Mouse (Mus musculus): Measurements from ENCODE around the gene Trip12.
A peak's percentile ranks its signal among the peaks of the same experiment; 100 is the strongest.

Gene Trip12

DNA sequence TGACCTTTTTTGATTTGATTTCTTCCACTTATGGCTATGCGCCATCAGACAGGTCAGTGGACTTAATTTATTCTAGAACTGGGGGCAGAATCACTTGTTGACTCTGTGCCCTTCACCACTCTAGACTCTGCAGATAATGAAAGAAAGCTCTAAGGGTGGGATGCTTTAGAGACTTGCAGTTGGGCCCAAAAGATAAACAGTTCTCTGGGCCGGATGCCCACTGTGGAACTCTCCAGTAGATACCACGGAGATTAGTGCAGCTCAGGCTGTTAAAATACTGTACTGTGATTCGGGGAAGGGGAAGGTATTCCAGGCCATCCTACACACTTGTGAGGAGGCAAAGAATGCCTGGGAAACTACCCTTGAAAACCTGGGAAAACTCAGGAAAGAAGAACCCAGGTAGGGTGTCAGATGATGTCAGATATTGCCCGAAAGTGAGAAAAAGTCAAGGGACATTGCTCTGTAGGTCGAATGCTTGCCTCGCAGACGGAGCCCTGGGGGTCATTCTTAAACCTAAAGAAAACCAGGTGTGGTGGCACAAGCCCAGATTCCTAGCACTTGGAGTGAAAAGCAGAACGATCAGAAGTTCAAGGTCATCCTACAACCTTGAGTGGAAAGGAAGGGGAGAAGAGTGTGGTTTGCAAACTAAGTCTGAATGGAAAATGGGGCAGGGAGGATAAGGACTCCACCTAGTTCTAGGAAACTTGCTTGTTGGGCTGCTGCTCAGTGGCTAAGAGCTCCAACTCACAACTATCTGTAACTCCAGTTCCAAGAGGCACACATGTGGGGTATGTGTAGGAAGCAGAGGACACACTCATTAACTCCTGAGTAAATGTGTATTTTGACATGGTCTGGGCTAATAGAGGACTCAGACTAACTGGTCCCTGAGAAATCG is 20.3 kb upstream of the Trip12 start:
- peak; percentile 97 for DNase-seq (ENCODE audit: low read depth, low spot score)

DNA sequence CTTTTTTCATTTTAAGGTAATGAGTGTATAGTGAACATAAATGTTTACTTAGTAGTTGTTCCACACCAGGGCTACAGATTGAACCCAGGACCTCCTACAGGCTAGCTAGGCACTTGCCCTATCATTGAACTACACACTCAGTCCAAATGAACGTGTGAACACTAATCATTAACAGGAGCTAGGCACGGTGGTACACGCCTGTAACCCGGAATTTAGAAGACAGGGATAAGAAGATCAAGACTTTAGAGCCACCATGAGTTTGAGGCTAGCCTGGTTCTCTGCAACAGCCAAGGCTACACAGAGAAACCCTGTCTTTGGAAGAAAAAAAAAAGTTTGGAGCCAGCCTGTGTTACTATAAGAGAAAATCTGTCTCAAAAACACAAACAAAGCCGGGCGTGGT is 19.3 kb upstream of the Trip12 start:
- DNase-seq (ENCODE audit: low read depth, low spot score), result no peak

GRCm38 (mm10) chr1:84855756-84856155 is 15.4 kb upstream of the Trip12 start:
- DNase-seq (ENCODE audit: low read depth, low spot score), result no peak

- no peak for DNase-seq (ENCODE audit: low read depth, low spot score)
Measured at GRCm38 (mm10) chr1:84854966-84855365, 14.7 kb upstream of the Trip12 start.

DNA sequence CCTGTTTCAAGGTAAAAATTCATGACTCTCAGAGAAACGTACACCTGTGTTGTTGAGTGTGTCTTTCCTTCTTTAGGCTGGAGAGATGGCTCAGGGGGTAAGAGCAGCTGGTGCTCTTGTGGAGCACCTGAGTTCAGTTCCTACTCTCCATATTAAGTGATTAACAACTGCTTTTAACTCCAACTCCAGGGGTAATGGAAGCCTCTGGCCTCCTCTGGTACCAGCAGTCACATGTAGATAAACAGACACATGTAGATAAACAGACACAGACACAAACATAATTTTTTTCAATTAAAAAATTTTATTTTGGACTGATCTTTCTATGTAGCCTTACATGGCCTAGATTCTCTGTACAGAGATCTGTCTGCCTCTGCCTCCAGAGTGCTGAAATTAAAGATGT is 13.4 kb upstream of the Trip12 start:
- no peak for DNase-seq (ENCODE audit: low read depth, low spot score)

- DNase-seq (ENCODE audit: low read depth, low spot score), result peak; percentile 63
Measured at GRCm38 (mm10) chr1:84851512-84852235, 11.4 kb upstream of the Trip12 start.

DNA sequence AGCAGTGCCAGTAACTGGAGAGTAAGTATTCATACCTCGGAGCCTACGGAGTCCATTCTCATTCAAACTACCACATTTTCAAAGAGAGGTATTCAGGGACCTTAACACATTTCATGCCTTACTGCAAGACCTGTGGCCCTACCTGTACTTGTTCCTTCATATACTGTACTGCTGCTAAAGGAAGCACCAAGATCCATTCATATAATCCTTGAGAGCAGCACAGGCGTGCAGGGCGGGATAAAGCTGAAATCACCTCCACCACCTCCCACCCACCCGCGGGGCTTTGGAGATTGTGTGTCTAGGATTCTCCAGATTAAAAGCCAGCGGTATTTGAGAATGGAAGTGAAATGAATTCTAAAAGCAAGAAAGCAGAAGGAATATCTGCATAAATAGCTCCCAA is 10.2 kb upstream of the Trip12 start:
- no peak for DNase-seq (ENCODE audit: low read depth, low spot score)

GRCm38 (mm10) chr1:84849804-84850203 is 9.5 kb upstream of the Trip12 start:
- peak; percentile 64 for DNase-seq (ENCODE audit: low read depth, low spot score)

GRCm38 (mm10) chr1:84848801-84849455 is 8.6 kb upstream of the Trip12 start:
- DNase-seq (ENCODE audit: low read depth, low spot score), result peak; percentile 87

- DNase-seq (ENCODE audit: low read depth, low spot score), result no peak
Measured at GRCm38 (mm10) chr1:84848335-84848734, 8.0 kb upstream of the Trip12 start.

GRCm38 (mm10) chr1:84847698-84848097 is 7.4 kb upstream of the Trip12 start:
- DNase-seq (ENCODE audit: low read depth, low spot score), result peak; percentile 67

DNA sequence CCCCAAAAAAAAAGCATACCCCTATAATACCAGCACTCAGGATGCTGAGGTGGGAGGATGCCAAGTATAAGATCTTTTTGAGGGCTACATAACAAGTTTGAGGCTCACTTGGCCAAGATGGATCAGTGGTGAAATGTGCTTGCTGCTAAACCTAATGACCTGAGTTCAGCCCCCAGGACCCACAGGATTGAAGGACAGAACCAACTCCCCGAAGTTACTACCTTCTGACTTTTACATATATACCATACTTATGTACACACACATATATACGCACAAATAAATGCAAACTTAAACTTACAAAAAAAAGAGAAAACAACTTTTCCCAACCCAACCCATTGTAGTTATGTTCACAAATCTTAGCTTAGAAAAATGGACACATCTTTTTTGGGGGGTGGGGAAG is 3.0 kb upstream of the Trip12 start:
- no peak for DNase-seq (ENCODE audit: low read depth, low spot score)

DNA sequence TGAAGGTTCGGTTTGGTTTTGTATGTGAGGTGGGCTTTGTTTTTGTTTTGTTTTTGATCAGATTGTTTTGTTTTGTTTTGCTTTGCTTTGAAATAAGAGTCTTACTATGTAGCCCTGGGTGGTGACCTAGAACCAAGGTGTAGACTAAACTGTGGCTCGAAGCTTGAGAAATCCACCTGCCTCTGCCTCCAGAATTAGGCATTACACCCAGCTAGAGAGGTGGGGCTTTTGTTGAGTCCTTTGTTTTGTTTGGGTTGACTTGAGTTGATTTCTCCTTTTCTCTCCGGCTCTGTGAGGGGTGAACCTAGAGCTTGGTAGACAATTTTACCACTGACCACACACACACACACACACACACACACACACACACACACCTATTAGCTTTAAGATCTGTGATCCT is 745 bp upstream of the Trip12 start:
- no peak for DNase-seq (ENCODE audit: low read depth, low spot score)

GRCm38 (mm10) chr1:84839309-84840017 is 853 bp downstream of the Trip12 start, which contains the start of gene Fbxo36:
TSS of gene Fbxo36 (plus strand) at chr1:84839841.
- DNase-seq (ENCODE audit: low read depth, low spot score), result peak; percentile 99

- peak; percentile 80 for DNase-seq (ENCODE audit: low read depth, low spot score)
Measured at GRCm38 (mm10) chr1:84838621-84839151, 1.6 kb downstream of the Trip12 start.

GRCm38 (mm10) chr1:84838156-84838555 is 2.2 kb downstream of the Trip12 start:
- no peak for DNase-seq (ENCODE audit: low read depth, low spot score)

DNA sequence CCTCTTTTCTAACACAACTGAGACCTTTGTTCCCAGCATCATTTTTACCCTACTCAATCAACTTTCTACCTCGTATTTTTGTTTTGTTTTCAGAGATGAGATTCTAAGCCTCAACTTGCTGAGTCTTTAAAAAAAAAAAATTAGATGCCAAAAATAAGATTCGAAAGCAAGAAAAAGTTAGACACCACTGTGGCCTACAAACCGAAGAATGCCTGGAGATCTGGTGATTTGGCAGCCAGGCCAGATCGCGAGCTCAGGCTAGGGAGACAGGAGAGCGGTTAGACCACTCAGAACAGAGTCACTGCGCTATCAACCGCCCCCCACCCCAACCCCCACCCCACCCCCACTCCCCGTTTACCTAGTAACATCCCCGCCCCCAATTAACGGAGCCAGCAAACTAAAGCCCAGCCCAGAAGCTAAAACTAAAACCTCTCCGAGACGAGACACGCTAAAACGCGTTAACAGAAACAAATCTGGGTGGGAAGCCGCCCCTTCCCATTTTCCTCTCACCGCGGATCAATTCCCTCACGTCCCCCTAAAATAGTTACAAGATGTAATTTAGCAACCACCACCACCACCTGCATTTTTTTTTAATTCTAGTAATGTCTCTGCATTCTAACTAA is 2.7 kb downstream of the Trip12 start:
- DNase-seq (ENCODE audit: low read depth, low spot score), result peak; percentile 35

DNA sequence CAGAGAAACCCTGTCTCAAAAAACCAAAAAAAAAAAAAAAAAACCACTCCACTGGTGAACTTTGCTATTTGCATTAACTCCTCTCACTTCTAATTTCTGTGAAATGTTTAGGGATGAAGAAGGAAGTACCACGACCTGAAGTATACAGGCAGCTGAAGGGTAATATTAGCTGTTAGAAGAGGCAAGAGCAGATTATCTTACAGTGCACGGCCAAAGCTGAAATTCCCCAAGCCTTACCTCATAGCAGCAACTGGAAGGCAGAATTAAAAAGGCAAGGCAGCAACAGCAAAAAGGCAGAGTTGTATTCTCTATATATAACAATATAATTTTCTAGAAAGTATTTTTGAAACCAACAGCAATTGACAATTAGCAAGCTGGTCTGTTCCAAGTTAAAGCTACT is 15.2 kb downstream of the Trip12 start:
- no peak for DNase-seq (ENCODE audit: low read depth, low spot score)

DNA sequence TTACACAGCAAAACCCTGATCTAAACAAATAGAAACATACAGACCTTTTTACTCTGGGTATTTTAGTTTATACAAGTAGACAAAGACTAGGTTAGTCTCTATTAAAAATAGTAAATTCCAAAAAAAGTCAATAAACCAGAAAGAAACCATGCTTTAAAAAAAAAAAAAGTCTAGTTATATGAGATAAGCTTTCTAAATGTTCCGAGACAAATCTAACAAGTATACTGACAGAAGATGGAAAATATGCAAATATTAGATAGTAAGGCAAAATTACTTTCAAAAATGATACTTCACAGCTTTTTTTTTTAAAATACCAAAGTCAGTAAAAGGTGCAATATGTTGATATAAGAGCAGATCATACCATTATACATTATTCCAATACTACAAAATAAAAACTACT is 22.7 kb downstream of the Trip12 start:
- no peak for DNase-seq (ENCODE audit: low read depth, low spot score)

GRCm38 (mm10) chr1:84803788-84804187 is 36.5 kb downstream of the Trip12 start:
- no peak for DNase-seq (ENCODE audit: low read depth, low spot score)

DNA sequence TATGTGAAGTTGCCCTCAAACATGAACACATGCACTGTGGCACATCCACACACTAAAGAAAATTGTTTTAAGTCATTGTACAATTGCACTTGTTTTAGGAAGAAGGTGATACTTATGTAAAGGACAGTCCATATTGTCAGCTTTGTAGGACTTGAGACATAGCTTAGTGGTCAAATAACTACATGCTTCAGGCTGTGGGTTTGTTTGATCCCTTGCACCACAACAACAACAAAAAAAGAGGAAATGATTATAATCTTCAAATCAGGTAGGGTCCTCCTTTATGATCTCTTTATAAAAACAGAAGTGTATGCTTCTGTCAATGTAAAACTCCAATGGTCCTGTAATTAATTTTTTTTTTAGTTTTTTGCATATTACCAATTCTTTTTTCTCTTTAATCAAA is 41.1 kb downstream of the Trip12 start:
- no peak for DNase-seq (ENCODE audit: low read depth, low spot score)

Measured in ZHBTc4 (cell line).